Mouse (Mus musculus): Measurements from ENCODE around the gene Mark3. TPM values are rescaled to one million over a fixed set of nuclear protein-coding genes. Genes with fewer than 3 reads are reported as not detected.

The Mark3 gene
- total and polyA plus RNA-seq, 3 experiments = 43.9 to 71.6 TPM; not detected in 1

- Histone ChIP-seq H3K4me3 (ENCODE audit: control insufficient read depth in 1 of 2, insufficient read depth in 1 of 2, low read depth in 2 of 2, low read length in 2 of 2) (peak overlapping the region; percentile 66 to 71), H3K4me1 (ENCODE audit: control insufficient read depth in 1 of 2, insufficient read depth in 2 of 2, low read length in 2 of 2) (peaks cover 20 to 31% of the 10 kb centered on the region in 2 experiments), H3K9me3 (replicated peaks; ENCODE audit: insufficient read depth, low read length) (no peaks in the 10 kb centered on the region), H3K27me3 (ENCODE audit: control insufficient read depth in 1 of 2, insufficient read depth in 2 of 2, low read length in 2 of 2) (no peaks in the 10 kb centered on the region), H3K9ac (ENCODE audit: control insufficient read depth, low read depth, low read length, poor library complexity, severe bottlenecking) (peak overlapping the region; percentile 89), H3K36me3 (ENCODE audit: control insufficient read depth in 1 of 2, insufficient read depth in 2 of 2, low read length in 2 of 2) (peaks cover 23 to 38% of the 10 kb centered on the region in 2 experiments), H3K79me2 (ENCODE audit: control insufficient read depth, insufficient read depth, low read length, poor library complexity) (peaks cover 31% of the 10 kb centered on the region), H3K27ac (ENCODE audit: control insufficient read depth, low read depth, low read length) (peak overlapping the region; percentile 10; the same call in 1 of the 2 replicates)
- TF ChIP-seq SMC3 (IDR thresholded peaks at IDR 0.05; ENCODE audit: low read depth, low read length) (no peak), TCF12 (IDR thresholded peaks at IDR 0.05; ENCODE audit: low read depth, low read length) (0 out of 2 replicates have a peak, but pooled peaks have one; percentile 11), ZMIZ1 (IDR thresholded peaks at IDR 0.05; ENCODE audit: low read depth, low read length) (no peak; the same call in 1 of the 2 replicates), EP300 (IDR thresholded peaks at IDR 0.05; ENCODE audit: low read depth in 1 of 2, low read length in 2 of 2) (0 out of 4 replicates have a peak, but pooled peaks of 1 of the 2 experiments have one; percentile 9)
- DNase-seq (ENCODE audit: low read depth, low spot score) = peak; percentile 53
Observed at GRCm38 (mm10) chr12:111536746-111537145, 37.6 kb upstream of the Mark3 start.

DNA sequence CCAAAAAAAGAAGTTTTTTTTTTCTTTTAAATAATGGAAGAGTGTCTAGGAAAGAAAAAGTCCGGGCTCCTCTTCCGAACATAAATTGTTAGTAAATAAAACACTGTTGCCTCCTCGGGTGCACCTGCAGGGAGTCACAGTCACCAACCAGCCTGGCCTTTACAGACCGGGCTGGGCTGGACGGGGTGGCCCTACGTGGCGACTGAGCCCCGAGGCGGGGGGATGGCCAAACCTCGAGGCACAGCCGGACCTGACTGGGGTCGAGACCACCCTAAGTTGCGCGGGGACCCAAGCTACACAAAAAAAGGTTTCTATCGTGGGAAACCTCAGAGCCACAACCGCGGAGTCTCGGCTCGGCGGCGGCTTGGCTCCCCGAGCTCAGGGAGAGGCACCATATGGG lies 37.0 kb upstream of the Mark3 start:
- H3K27me3 ChIP-seq (ENCODE audit: control insufficient read depth in 1 of 2, insufficient read depth in 2 of 2, low read length in 2 of 2) = no peaks in the 10 kb centered on the region
- H3K36me3 ChIP-seq (ENCODE audit: control insufficient read depth in 1 of 2, insufficient read depth in 2 of 2, low read length in 2 of 2) = peaks cover 29 to 44% of the 10 kb centered on the region in 2 experiments
- peaks cover 31% of the 10 kb centered on the region for H3K79me2 ChIP-seq (ENCODE audit: control insufficient read depth, insufficient read depth, low read length, poor library complexity)
- no peak for DNase-seq (ENCODE audit: low read depth, low spot score)
- peaks cover 24 to 35% of the 10 kb centered on the region in 2 experiments for H3K4me1 ChIP-seq (ENCODE audit: control insufficient read depth in 1 of 2, insufficient read depth in 2 of 2, low read length in 2 of 2)
- peak overlapping the region; percentile 66 to 71 for H3K4me3 ChIP-seq (ENCODE audit: control insufficient read depth in 1 of 2, insufficient read depth in 1 of 2, low read depth in 2 of 2, low read length in 2 of 2)
- TF ChIP-seq E2F4 (IDR thresholded peaks at IDR 0.05; ENCODE audit: borderline replicate concordance, low read depth, low read length) = no peak
- 0 out of 2 replicates have a peak, but pooled peaks have one; percentile 29 for TF ChIP-seq ZMIZ1 (IDR thresholded peaks at IDR 0.05; ENCODE audit: low read depth, low read length)
- H3K9me3 ChIP-seq (replicated peaks; ENCODE audit: insufficient read depth, low read length) = no peaks in the 10 kb centered on the region
- peak overlapping the region; percentile 51 for H3K27ac ChIP-seq (ENCODE audit: control insufficient read depth, low read depth, low read length)
- H3K9ac ChIP-seq (ENCODE audit: control insufficient read depth, low read depth, low read length, poor library complexity, severe bottlenecking) = peak overlapping the region; percentile 89

DNA sequence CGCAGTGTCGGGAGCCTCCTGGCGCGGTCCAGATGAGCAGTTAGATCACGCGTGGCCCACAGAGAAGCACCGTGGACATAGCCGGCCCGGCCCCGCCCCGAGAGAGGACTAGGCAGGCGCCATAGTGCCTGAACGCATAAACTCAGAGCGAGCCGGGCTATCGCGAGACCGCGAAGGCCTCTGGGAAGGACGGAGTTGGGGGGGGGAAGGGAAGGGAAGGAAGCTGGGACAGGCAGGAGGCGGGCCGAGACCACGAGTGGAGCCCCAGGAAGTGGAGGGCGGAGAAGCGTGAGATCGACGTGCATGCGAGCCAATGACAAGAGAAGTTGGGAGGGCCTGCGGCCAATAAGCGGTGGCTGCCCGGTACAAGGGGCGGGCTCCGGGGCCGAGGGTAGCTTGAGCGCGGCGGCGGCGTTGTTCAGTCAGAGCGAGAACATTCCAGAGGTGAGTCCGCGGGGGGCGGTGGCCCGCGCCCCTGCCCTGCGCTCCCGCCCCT lies 36.5 kb upstream of the Mark3 start, which contains the start of gene Eif5:
TSS of gene Eif5 (plus strand) at position 221 of the 496 bp plus-strand sequence.
- Histone ChIP-seq H3K9ac (ENCODE audit: control insufficient read depth, low read depth, low read length, poor library complexity, severe bottlenecking) (peak within 1 kb of the TSS; percentile 99), H3K27me3 (ENCODE audit: control insufficient read depth in 1 of 2, insufficient read depth in 2 of 2, low read length in 2 of 2) (no peaks in the 10 kb centered on the region), H3K27ac (ENCODE audit: control insufficient read depth, low read depth, low read length) (peak within 1 kb of the TSS; percentile 81), H3K4me3 (ENCODE audit: control insufficient read depth in 1 of 2, insufficient read depth in 1 of 2, low read depth in 2 of 2, low read length in 2 of 2) (peak within 1 kb of the TSS; percentile 71 to 90), H3K4me1 (ENCODE audit: control insufficient read depth in 1 of 2, insufficient read depth in 2 of 2, low read length in 2 of 2) (peaks cover 28 to 35% of the 10 kb centered on the region in 2 experiments), H3K79me2 (ENCODE audit: control insufficient read depth, insufficient read depth, low read length, poor library complexity) (peaks cover 31% of the 10 kb centered on the region), H3K9me3 (replicated peaks; ENCODE audit: insufficient read depth, low read length) (no peaks in the 10 kb centered on the region), H3K36me3 (ENCODE audit: control insufficient read depth in 1 of 2, insufficient read depth in 2 of 2, low read length in 2 of 2) (peaks cover 34 to 49% of the 10 kb centered on the region in 2 experiments)
- DNase-seq (ENCODE audit: low read depth, low spot score) = peak; percentile 99
- TF ChIP-seq KAT2A (conservative IDR thresholded peaks at IDR 0.05; ENCODE audit: low read depth, low read length) (no peak; the same call in 1 of the 2 replicates), HCFC1 (IDR thresholded peaks at IDR 0.05; ENCODE audit: low read depth, low read length) (peak; percentile 95), TBP (IDR thresholded peaks at IDR 0.05; ENCODE audit: low read depth, low read length) (peak; percentile 93), MXI1 (IDR thresholded peaks at IDR 0.05; ENCODE audit: low read depth, low read length) (peak; percentile 82), MAZ (IDR thresholded peaks at IDR 0.05; ENCODE audit: low read depth, low read length) (peak; percentile 92), GATA1 (IDR thresholded peaks at IDR 0.05; ENCODE audit: low read depth, low read length) (no peak), TAL1 (IDR thresholded peaks at IDR 0.05; ENCODE audit: low read length) (no peak), ZNF384 (IDR thresholded peaks at IDR 0.05; ENCODE audit: low read depth, low read length) (no peak), ELF1 (IDR thresholded peaks at IDR 0.05; ENCODE audit: low read depth, low read length) (peak; percentile 90), ZMIZ1 (IDR thresholded peaks at IDR 0.05; ENCODE audit: low read depth, low read length) (peak; percentile 69; the same call in 1 of the 2 replicates), USF1 (IDR thresholded peaks at IDR 0.05; ENCODE audit: low read depth, low read length) (peak; percentile 28), USF2 (IDR thresholded peaks at IDR 0.05; ENCODE audit: borderline replicate concordance in 1 of 2, insufficient read depth in 1 of 2, low read depth in 1 of 2, low read length in 2 of 2) (no peak), NELFE (IDR thresholded peaks at IDR 0.05; ENCODE audit: low read depth, low read length) (peak; percentile 87), NRF1 (IDR thresholded peaks at IDR 0.05; ENCODE audit: insufficient read depth, low read depth, low read length, poor library complexity, severe bottlenecking) (peak; percentile 54; the same call in 1 of the 2 replicates), CHD2 (IDR thresholded peaks at IDR 0.05; ENCODE audit: low read length) (peak; percentile 99), TCF12 (IDR thresholded peaks at IDR 0.05; ENCODE audit: low read depth, low read length) (peak; percentile 79), RAD21 (IDR thresholded peaks at IDR 0.05; ENCODE audit: low read depth, low read length) (no peak), MAX (IDR thresholded peaks at IDR 0.05; ENCODE audit: low read length) (no peak; the same call in 1 of the 2 replicates), MYC (IDR thresholded peaks at IDR 0.05; ENCODE audit: low read depth, low read length) (peak; percentile 66; the same call in 1 of the 2 replicates), JUND (IDR thresholded peaks at IDR 0.05; ENCODE audit: low read depth, low read length) (no peak), SIN3A (IDR thresholded peaks at IDR 0.05; ENCODE audit: low read length) (peak; percentile 81; the same call in 1 of the 2 replicates), E2F4 (IDR thresholded peaks at IDR 0.05; ENCODE audit: borderline replicate concordance, low read depth, low read length) (no peak)
